In genomic region chr7:96859684-96860083, GRCm38 (mm10) we compare ENCODE assay signal across 14 mouse cellular contexts.
"Had no signal": no experiment of that assay in that cellular context is flagged by ENCODE, and none has a peak within 500 bp of the region (broad histone marks: within the 10 kb centered on the region; RNA-seq: fewer than 3 reads in every experiment).

No protein-coding gene starts in this region.

- DNase-seq: kidney, adult 9 months; kidney, postnatal 36 days; layer of hippocampus, adult 9-11 months; layer of hippocampus, postnatal 36 days; lung, embryonic 14.5 days; lung, postnatal 10 days; lung, postnatal 4 days; midbrain, embryonic 14.5 days; right cerebral cortex, adult 18-20 months; right cerebral cortex, postnatal 25 days; thymus, postnatal 4 days had no signal

- H3K9me3 ChIP-seq: limb, embryonic 15.5 days; liver, embryonic 12.5 days had no signal

- H3K27ac ChIP-seq: kidney, postnatal 0 days; limb, embryonic 15.5 days; liver, embryonic 12.5 days had no signal

- H3K36me3 ChIP-seq: liver, embryonic 12.5 days had no signal

- H3K4me1 ChIP-seq: limb, embryonic 15.5 days; liver, embryonic 12.5 days had no signal

- H3K4me2 ChIP-seq: limb, embryonic 15.5 days; liver, embryonic 12.5 days; lung, embryonic 14.5 days had no signal

- H3K9ac ChIP-seq: limb, embryonic 15.5 days; liver, embryonic 12.5 days; lung, embryonic 14.5 days had no signal

- ATAC-seq: liver, embryonic 12.5 days had no signal

- H3K27me3 ChIP-seq: limb, embryonic 15.5 days had no signal

- H3K4me3 ChIP-seq: limb, embryonic 15.5 days; liver, embryonic 12.5 days had no signal
